Mouse (Mus musculus) spleen, postnatal 10 days (tissue): ENCODE measurements at regions not wholly inside any gene's neighbourhood (a gene's known extent, or its start where the extent isn't known, plus 50 kb on each side); places are given as distances from the start of the nearest gene placed in this dataset.
A peak's percentile ranks its signal among the peaks of the same experiment; 100 is the strongest.

ENCODE experiments used
- DNase-seq, 2 experiments: peaks; one replicate each; pipeline ENCODE4 v3.0.0; 2021 to 2022; ENCODE audit warnings: low spot score in 2 of 2

- no peak for DNase-seq
These were observed 57.2 kb upstream of the Usp9x start for GRCm38 (mm10) chrX:13014051-13014450.

- no peak for DNase-seq
These were observed 58.2 kb upstream of the Usp9x start for GRCm38 (mm10) chrX:13013086-13013485.

GRCm38 (mm10) chrX:12990777-12991176, 80.5 kb upstream of the Usp9x start:
- no peak for DNase-seq

GRCm38 (mm10) chrX:12977676-12978075, 93.6 kb upstream of the Usp9x start:
- DNase-seq, result no peak

GRCm38 (mm10) chrX:12968979-12969746, 102.1 kb upstream of the Usp9x start:
- DNase-seq, result no peak

- no peak for DNase-seq
These were observed 111.6 kb upstream of the Usp9x start for GRCm38 (mm10) chrX:12959467-12960314.

- DNase-seq, result no peak
These were observed 112.4 kb upstream of the Usp9x start for GRCm38 (mm10) chrX:12958873-12959272.

GRCm38 (mm10) chrX:12950928-12951660, 120.2 kb upstream of the Usp9x start:
- DNase-seq, result no peak

GRCm38 (mm10) chrX:12942451-12942850, 128.8 kb upstream of the Usp9x start:
- no peak for DNase-seq

- DNase-seq, result peak; percentile 36 to 41
These were observed 134.7 kb upstream of the Usp9x start for GRCm38 (mm10) chrX:12936406-12937172.

- no peak for DNase-seq
These were observed 137.9 kb upstream of the Usp9x start for GRCm38 (mm10) chrX:12933294-12933807.

GRCm38 (mm10) chrX:12930242-12930641, 141.1 kb upstream of the Usp9x start:
- DNase-seq, result no peak

- no peak for DNase-seq
These were observed 143.3 kb upstream of the Usp9x start for GRCm38 (mm10) chrX:12927797-12928589.

- no peak for DNase-seq
These were observed 146.3 kb upstream of the Usp9x start for GRCm38 (mm10) chrX:12924705-12925644.

- DNase-seq, result peak in 1 of 2 experiments; percentile 15
These were observed 151.7 kb upstream of the Usp9x start for GRCm38 (mm10) chrX:12919576-12919975.

- no peak for DNase-seq
These were observed 154.2 kb upstream of the Usp9x start for GRCm38 (mm10) chrX:12917105-12917504.

GRCm38 (mm10) chrX:12916684-12917083, 154.6 kb upstream of the Usp9x start:
- DNase-seq, result no peak

- DNase-seq, result no peak
These were observed 138.4 kb upstream of the Med14 start for GRCm38 (mm10) chrX:12900256-12900655.

- DNase-seq, result no peak
These were observed 129.6 kb upstream of the Med14 start for GRCm38 (mm10) chrX:12891468-12891867.
